15 mouse cellular contexts compared by ENCODE assay signal in genomic region chr6:118851086-118851485, GRCm38 (mm10).
DNase-seq lines count a peak whose midpoint lies in the region; TF ChIP-seq lines count a peak whose summit lies in the region.
"Had no signal": no experiment of that assay in that cellular context is flagged by ENCODE, and none has a peak within 500 bp of the region (broad histone marks: within the 10 kb centered on the region; RNA-seq: fewer than 3 reads in every experiment).

No protein-coding gene starts in this region.

- no peak overlapping the region for H3K4me3 ChIP-seq in layer of hippocampus, adult 2 months
- H3K4me3 ChIP-seq: heart, embryonic 10.5 days; neural tube, embryonic 13.5 days had no signal

- H3K27ac ChIP-seq in layer of hippocampus, adult 2 months, result peak overlapping the region; percentile 88
- H3K27ac ChIP-seq: heart, embryonic 10.5 days; neural tube, embryonic 13.5 days had no signal

- TF ChIP-seq CTCF in layer of hippocampus, adult 2 months (conservative IDR thresholded peaks at IDR 0.05), result no peak

- DNase-seq in left cerebral cortex, adult 11 months (ENCODE audit: low spot score), result peak; percentile 53
- no peak for DNase-seq in left cerebral cortex, postnatal 4 days
- DNase-seq in layer of hippocampus, adult 2 months (ENCODE audit: low spot score in 2 of 2), result peak; percentile 82 to 89
- DNase-seq in left cerebral cortex, postnatal 10 days (ENCODE audit: extremely low spot score in 1 of 2, low spot score in 2 of 2), result peak; percentile 42 to 61
- peak; percentile 27 for DNase-seq in right cerebral cortex, postnatal 4 days
- no peak for DNase-seq in testis, postnatal 10 days (ENCODE audit: low spot score)
- DNase-seq in cerebellum, postnatal 14 days, result no peak
- no peak for DNase-seq in kidney, postnatal 14 days
- DNase-seq: adrenal gland, postnatal 36 days; B cell, adult 2 months; heart, postnatal 36 days; kidney, postnatal 25 days; liver, postnatal 0 days had no signal

- intact Hi-C loops in left cerebral cortex, postnatal 4 days (cut with DNase I), result no loop called here
- intact Hi-C loops in left cerebral cortex, postnatal 10 days (cut with DNase I), result no loop called here

Comparison
In these comparisons a context has a peak if more than half of its experiments do, and no peak if none do; other contexts are left out.
1. DNase-seq: peak in left cerebral cortex, adult 11 months (single experiment), layer of hippocampus, adult 2 months (2 of 2), left cerebral cortex, postnatal 10 days (2 of 2) and right cerebral cortex, postnatal 4 days (single experiment); none in left cerebral cortex, postnatal 4 days (single experiment), testis, postnatal 10 days (single experiment), cerebellum, postnatal 14 days (0 of 2) and kidney, postnatal 14 days (single experiment).